Mouse (Mus musculus) megakaryocyte, embryonic 14.5 days (primary cell): ENCODE measurements at regions not wholly inside any gene's neighbourhood (a gene's known extent, or its start where the extent isn't known, plus 50 kb on each side); places are given as distances from the start of the nearest gene placed in this dataset.

ENCODE experiments used
- FLI1 ChIP-seq: IDR thresholded peaks from 2 replicates; pipeline ENCODE4 v1.6.1; 2012; ENCODE audit warnings: low read length, inconsistent platforms, mixed read lengths
- GATA1 ChIP-seq: IDR thresholded peaks from 3 replicates; pipeline ENCODE4 v1.6.1; 2012; ENCODE audit warnings: mixed read lengths, low read length, inconsistent platforms, borderline replicate concordance

- TF ChIP-seq GATA1 (no peak), FLI1 (no peak)
These were observed 188.3 kb upstream of the Zfp507 start for GRCm38 (mm10) chr7:35991141-35991540.
